Mouse (Mus musculus): Measurements from ENCODE around the gene Ube2f.

- TF ChIP-seq CTCF (IDR thresholded peaks at IDR 0.05; ENCODE audit: borderline replicate concordance, insufficient read depth, low read length) (no peak), POLR2A (IDR thresholded peaks at IDR 0.05; ENCODE audit: low read depth, low read length) (no peak)
Observed at GRCm38 (mm10) chr1:91317656-91318055, 67.6 kb downstream of the Ube2f start.
